Mouse (Mus musculus) megakaryocyte, adult 5-6 weeks (primary cell): Measurements from ENCODE around the gene Rpgrip1l. TPM values are rescaled to one million over a fixed set of nuclear protein-coding genes. Genes with fewer than 3 reads are reported as not detected.
A peak's percentile ranks its signal among the peaks of the same experiment; 100 is the strongest.

Source experiments
- ATAC-seq: 2 replicates; pipeline ENCODE4 v1.8.0; 2016; ENCODE audit warnings: mild to moderate bottlenecking, inconsistent platforms; ENCODE audit not compliant: poor library complexity, severe bottlenecking
- total RNA-seq, 2 experiments: library from RNA; stranded (forward) in 1 of 2; stranded (reverse) in 1 of 2; fragments of 153-499, 151-499 nt in 1 of 2; fragments of 221-1000, 200-1000 nt in 1 of 2; gene quantifications; 2 replicates each; pipeline versions ENCODE4 v1.2.3 to v1.2.4; 2015 to 2017

Rpgrip1l gene
- total RNA-seq (2015) (3.5 and 7.1 TPM in 2 replicates), total RNA-seq (2017) (3.9 TPM in 2 replicates)

DNA sequence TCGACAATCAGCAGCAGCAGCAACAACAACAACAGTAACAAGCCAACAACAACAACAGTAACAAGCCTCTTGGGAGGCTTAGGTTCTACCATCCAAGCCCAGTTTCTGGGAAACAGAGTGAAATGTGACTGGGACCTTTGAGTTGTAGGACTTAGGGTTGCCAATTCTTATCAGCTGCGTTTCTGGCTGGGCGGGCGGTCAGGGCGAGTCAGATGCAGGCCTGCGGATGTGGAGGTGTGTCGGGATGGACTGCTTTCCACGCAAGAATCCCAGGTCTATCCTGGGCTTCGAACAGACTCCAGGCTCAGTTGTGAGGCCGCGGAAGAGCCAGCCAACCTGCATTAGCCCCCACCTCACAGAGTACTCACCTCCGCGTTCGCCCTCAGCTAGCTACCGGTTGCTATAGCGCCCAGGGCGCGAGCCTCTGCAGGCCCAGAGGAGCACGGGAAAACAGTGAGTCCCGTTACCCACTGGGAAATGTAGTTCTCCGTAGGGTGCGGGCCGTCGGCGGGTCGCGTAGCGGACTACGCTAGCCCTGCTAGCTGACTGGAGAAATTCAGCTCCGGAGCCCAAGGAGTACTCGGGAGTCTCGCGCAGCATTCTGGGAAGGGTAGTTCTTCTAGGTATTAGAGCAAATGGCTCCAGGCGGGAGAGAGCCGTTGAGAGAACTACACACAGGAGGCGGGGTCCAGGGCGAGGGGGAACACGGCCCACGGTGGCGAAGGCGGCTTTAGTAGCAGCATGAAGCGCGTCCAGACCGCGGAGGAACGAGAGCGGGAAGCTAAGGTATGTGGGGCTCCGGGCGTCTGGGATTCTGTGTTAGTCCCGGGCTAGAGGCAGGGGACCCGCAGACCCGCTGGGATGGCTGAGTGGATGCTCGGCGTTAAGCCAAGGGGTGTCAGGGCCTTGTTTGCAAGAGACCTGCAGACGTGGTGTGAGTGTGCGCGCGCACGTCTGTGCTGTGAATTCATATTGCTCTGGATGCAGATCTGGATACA, at the start of gene Rpgrip1l, which contains the start of gene Fto:
Rpgrip1l (minus strand) TSS at position 428 of the 998 bp plus-strand sequence.
Fto (plus strand) TSS at position 691 of the 998 bp plus-strand sequence.
- peak; percentile 94 for ATAC-seq

GRCm38 (mm10) chr8:91360644-91361357, 47.7 kb upstream of the Rpgrip1l start:
- peak; percentile 6; the same call in 1 of the 2 replicates for ATAC-seq

GRCm38 (mm10) chr8:91359511-91359910, 46.4 kb upstream of the Rpgrip1l start:
- ATAC-seq: no peak

- no peak for ATAC-seq
These were observed 45.0 kb upstream of the Rpgrip1l start for GRCm38 (mm10) chr8:91358016-91358415.

- peak; percentile 62 for ATAC-seq
These were observed 44.5 kb upstream of the Rpgrip1l start for GRCm38 (mm10) chr8:91357493-91358014.

- ATAC-seq: no peak
These were observed 43.1 kb upstream of the Rpgrip1l start for GRCm38 (mm10) chr8:91355956-91356699.

DNA sequence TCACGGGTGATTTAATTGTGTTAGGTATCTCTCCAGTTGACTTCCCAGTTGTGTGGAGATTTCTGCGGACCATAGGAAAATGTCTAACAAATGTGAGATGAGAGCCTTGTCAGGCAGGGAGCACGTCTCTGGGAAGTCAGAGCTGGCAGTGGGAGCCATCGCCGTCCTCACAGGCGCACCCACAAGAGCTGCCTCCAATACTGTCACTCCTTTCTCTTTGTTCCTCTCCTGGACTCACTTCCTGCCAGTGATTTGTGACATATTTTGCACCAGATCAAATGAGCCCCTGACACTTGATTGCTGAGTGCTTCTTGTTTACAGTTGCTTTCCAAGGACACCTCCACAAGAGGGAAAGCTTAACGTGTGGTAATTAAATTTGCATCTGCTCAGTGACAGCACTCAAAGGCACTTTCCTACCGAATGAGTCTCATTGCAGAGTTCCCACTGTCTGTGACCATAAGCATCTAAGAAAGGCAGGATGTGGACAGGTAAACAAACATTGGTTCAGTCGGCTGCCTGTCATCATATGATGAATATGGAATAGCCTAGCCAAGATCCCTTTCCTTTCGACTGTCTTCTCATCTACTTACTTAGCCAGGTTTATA, 42.3 kb upstream of the Rpgrip1l start:
- ATAC-seq: no peak

DNA sequence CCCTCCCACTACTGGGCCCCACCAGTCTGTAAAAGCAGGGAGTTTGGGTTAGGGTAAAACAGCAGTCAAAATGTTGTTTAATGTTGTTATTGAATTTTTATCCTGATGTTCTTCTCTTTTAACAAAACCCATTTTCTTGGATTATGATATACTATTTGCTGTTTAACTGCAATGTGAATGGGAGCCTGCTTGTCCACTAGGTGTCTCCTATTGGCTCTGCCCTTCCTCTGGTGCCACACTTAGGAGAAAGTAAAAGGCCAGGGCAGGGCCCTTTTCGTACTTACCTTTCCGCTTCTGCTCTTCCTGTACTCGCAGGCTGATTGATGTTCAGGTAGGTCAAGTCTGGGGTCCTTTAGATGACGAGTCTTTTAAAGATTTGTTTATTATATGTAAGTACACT, 40.8 kb upstream of the Rpgrip1l start:
- no peak for ATAC-seq

DNA sequence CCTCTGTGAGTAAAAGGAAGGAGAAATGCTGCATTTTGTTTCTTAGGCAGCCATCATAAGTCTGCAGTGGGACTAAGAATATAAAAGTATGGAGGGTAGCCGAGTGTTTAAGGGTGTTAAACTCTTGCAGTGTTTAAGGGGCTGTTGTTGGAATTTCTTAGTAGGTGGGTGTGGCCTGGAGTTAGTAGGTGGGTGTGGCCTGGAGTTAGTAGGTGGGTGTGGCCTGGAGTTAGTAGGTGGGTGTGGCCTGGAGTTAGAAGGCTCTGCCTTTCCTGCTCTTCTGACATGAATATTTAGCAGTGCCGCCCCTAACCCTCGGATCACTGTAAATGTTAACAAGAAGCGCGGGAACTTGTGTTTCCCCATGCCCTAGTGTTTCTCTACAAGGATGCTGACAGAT, 40.0 kb upstream of the Rpgrip1l start:
- 0 out of 2 replicates have a peak, but pooled peaks have one; percentile 30 for ATAC-seq

DNA sequence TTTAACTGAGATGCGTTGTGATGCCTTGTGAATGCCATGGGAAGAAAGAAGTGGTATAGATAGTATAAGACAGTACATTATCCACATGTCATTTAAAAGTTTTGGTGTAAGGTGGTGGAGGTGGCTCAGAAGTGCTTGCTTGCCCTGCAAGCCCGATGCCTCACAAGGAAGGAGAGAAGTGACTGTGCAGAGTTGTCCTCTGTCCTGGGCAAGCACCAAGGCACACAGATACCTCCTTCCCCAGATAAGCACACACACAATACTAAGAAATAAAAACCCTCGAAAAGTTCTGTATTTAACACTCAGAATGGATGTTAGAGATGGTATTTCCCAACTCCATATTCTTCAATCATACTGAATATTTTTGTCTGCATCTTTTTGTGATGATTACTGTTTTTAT, 39.5 kb upstream of the Rpgrip1l start:
- ATAC-seq: no peak

DNA sequence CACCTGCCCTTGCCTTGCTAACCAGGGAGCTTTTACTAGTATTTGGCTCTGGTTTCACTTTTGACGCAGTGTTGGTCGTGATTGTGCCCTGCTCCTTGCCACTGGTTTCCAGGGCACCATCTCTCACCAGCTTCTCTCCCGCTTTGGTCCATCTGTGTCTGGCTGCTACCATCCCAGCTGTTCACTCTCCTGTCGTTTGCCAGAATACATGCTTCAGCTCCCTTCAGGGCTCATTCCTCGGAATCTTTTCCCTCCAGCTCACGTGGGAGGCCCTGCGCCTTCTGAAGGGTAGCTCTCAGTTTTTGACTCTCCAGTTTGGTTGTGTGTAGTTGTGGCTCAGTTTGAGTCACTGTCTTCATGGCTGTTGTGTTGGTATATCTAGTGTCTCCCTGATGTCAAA, 37.6 kb upstream of the Rpgrip1l start:
- no peak for ATAC-seq

GRCm38 (mm10) chr8:91349816-91350215, 36.8 kb upstream of the Rpgrip1l start:
- ATAC-seq: no peak

- ATAC-seq: no peak
These were observed 34.5 kb upstream of the Rpgrip1l start for GRCm38 (mm10) chr8:91347595-91347994.

- no peak for ATAC-seq
These were observed 34.1 kb upstream of the Rpgrip1l start for GRCm38 (mm10) chr8:91347146-91347545.

DNA sequence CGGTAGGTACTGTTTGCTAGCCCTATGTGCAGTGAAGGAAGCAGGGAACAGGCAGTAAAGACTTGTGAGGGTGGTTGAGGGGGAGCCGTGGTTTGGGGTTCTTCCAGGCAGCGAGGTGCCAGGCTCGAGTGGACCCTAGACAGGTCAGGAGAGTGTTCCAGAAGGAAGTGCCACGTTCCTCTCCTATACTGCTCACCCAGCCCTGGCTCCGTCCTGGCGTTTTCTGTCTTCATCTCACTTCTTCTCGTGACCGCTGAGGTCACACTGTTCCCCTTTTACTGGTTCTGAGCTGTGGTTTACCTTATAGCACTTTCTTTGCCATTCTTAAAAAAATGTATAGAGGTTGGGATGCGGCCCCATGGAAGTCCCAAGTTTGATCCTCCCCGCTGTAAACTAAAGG, 31.6 kb upstream of the Rpgrip1l start:
- ATAC-seq: peak; percentile 82

GRCm38 (mm10) chr8:91342798-91343197, 29.7 kb upstream of the Rpgrip1l start:
- peak; percentile 59 for ATAC-seq

DNA sequence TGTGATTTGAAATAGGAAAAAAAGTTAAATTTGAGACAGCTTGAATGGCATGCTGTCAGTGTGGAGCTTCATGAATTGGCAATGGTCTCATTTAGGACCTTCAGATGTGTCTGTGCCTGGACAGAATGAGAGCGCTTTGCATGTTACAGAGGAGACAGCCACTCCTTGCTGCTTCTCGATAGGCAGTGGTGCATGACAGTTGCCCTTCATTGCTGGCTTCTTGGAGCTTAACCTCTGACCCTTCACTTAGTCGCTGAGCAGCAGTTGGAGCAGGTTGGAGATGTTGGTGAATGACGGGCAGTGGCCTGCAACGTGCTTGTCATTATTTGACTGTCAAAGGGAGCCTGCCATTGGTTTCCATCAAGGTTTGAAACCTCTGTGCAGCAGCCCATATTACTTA, 29.1 kb upstream of the Rpgrip1l start:
- no peak for ATAC-seq

DNA sequence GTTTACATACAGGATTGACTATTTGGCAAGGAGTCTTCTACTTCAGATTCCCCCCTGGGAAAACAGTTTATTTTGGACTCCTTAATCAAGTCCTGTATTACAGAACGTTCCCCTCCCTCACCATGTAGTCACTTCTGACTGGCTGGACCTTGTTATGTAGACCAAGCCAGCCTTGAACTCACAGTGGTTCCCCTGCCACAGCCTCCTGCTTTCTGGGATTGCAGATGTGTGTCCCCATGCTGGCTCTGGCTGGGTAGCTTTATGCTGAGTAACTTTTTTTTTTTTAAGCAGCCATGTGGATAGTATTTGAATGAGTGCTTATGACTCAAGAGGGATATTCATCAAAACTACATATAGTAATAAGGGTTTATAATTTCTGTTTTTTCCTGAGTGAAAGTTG, 27.7 kb upstream of the Rpgrip1l start:
- ATAC-seq: no peak

GRCm38 (mm10) chr8:91339651-91340050, 26.6 kb upstream of the Rpgrip1l start:
- ATAC-seq: no peak
